Mouse (Mus musculus) MEL (cell line): ENCODE measurements around the gene Sorbs1. TPM values are rescaled to one million over a fixed set of nuclear protein-coding genes. Genes with fewer than 3 reads are reported as not detected.

Experiments
- DNase-seq: peaks from one replicate; pipeline ENCODE4 v3.0.0; 2011; ENCODE audit warnings: low read depth, low spot score
- H3K27ac ChIP-seq: 2 replicates; pipeline ENCODE4 v1.5.1; 2012; ENCODE audit warnings: low read depth, mild to moderate bottlenecking, control low read depth, low read length, moderate library complexity; ENCODE audit not compliant: control insufficient read depth
- H3K27me3 ChIP-seq, 2 experiments: fragments of 150-350 bp in 1 of 2; sonication (generic) in 1 of 2; 2 replicates each; pipeline ENCODE4 v1.6.1; 2012; ENCODE audit warnings: low read length in 2 of 2, mild to moderate bottlenecking in 2 of 2, improper control_type of control experiment in 1 of 2, moderate library complexity in 1 of 2; ENCODE audit not compliant: insufficient read depth in 2 of 2, control insufficient read depth in 1 of 2
- H3K36me3 ChIP-seq, 2 experiments: 2 replicates each; pipeline ENCODE4 v1.6.1; 2012 to 2014; ENCODE audit warnings: low read length in 2 of 2, improper control_type of control experiment in 1 of 2, inconsistent platforms in 1 of 2, mild to moderate bottlenecking in 1 of 2; ENCODE audit not compliant: insufficient read depth in 2 of 2, control insufficient read depth in 1 of 2
- H3K4me1 ChIP-seq, 2 experiments: fragments of 150-350 bp in 1 of 2; sonication (generic) in 1 of 2; 2 replicates each; pipeline ENCODE4 v1.6.1; 2012; ENCODE audit warnings: low read length in 2 of 2, improper control_type of control experiment in 1 of 2, mild to moderate bottlenecking in 1 of 2; ENCODE audit not compliant: insufficient read depth in 2 of 2, control insufficient read depth in 1 of 2
- H3K4me3 ChIP-seq, 2 experiments: fragments of 150-350 bp in 1 of 2; sonication (generic) in 1 of 2; 2 replicates each; pipeline ENCODE4 v1.5.1; 2012; ENCODE audit warnings: low read depth in 2 of 2, low read length in 2 of 2, mild to moderate bottlenecking in 2 of 2, moderate library complexity in 2 of 2, control low read depth in 1 of 2, improper control_type of control experiment in 1 of 2; ENCODE audit not compliant: control insufficient read depth in 1 of 2, insufficient read depth in 1 of 2
- H3K79me2 ChIP-seq: 2 replicates; pipeline ENCODE4 v1.6.1; 2012; ENCODE audit warnings: mild to moderate bottlenecking, low read length, moderate library complexity; ENCODE audit not compliant: control insufficient read depth, poor library complexity, insufficient read depth
- H3K9ac ChIP-seq: 2 replicates; pipeline ENCODE4 v1.6.1; 2012; ENCODE audit warnings: low read depth, mild to moderate bottlenecking, control low read depth, low read length, moderate library complexity; ENCODE audit not compliant: control insufficient read depth, poor library complexity, severe bottlenecking
- H3K9me3 ChIP-seq: fragments of 150-350 bp; sonication (generic); replicated peaks from 2 replicates; pipeline ENCODE4 v1.6.1; 2012; ENCODE audit warnings: mild to moderate bottlenecking, low read length, improper control_type of control experiment, moderate library complexity; ENCODE audit not compliant: insufficient read depth
- BHLHE40 ChIP-seq: IDR thresholded peaks from 2 replicates; pipeline ENCODE4 v1.6.1; 2012; ENCODE audit warnings: low read depth, mild to moderate bottlenecking, inconsistent platforms, low read length, improper control_type of control experiment, borderline replicate concordance
- CHD1 ChIP-seq: IDR thresholded peaks from 2 replicates; pipeline ENCODE4 v1.6.1; 2012; ENCODE audit warnings: low read depth, mild to moderate bottlenecking, inconsistent platforms, low read length, improper control_type of control experiment
- CHD2 ChIP-seq: IDR thresholded peaks from 2 replicates; pipeline ENCODE4 v1.6.1; 2011; ENCODE audit warnings: low read length, improper control_type of control experiment
- E2F4 ChIP-seq: IDR thresholded peaks from 2 replicates; pipeline ENCODE4 v1.6.1; 2011; ENCODE audit warnings: low read depth, low read length, improper control_type of control experiment, borderline replicate concordance
- EP300 ChIP-seq, 2 experiments: IDR thresholded peaks; 2 replicates each; pipeline ENCODE4 v1.6.1; 2011; ENCODE audit warnings: improper control_type of control experiment in 2 of 2, low read length in 2 of 2, low read depth in 1 of 2, mild to moderate bottlenecking in 1 of 2
- GABPA ChIP-seq: IDR thresholded peaks from 2 replicates; pipeline ENCODE4 v1.6.1; 2012; ENCODE audit warnings: low read depth, mild to moderate bottlenecking, inconsistent platforms, low read length, improper control_type of control experiment, moderate library complexity
- GATA1 ChIP-seq: IDR thresholded peaks from 2 replicates; pipeline ENCODE4 v1.6.1; 2011; ENCODE audit warnings: low read depth, low read length, improper control_type of control experiment
- JUND ChIP-seq: IDR thresholded peaks from 2 replicates; pipeline ENCODE4 v1.6.1; 2011; ENCODE audit warnings: low read depth, mild to moderate bottlenecking, improper control_type of control experiment, low read length
- KAT2A ChIP-seq: conservative IDR thresholded peaks from 2 replicates; pipeline ENCODE4 v1.6.1; 2012; ENCODE audit warnings: low read depth, low read length, improper control_type of control experiment, inconsistent platforms
- MAFK ChIP-seq: IDR thresholded peaks from 2 replicates; pipeline ENCODE4 v1.6.1; 2011; ENCODE audit warnings: low read depth, mild to moderate bottlenecking, low read length, improper control_type of control experiment, borderline replicate concordance
- MAX ChIP-seq: IDR thresholded peaks from 2 replicates; pipeline ENCODE4 v1.6.1; 2011; ENCODE audit warnings: low read length, improper control_type of control experiment
- MAZ ChIP-seq: IDR thresholded peaks from 2 replicates; pipeline ENCODE4 v1.6.1; 2012; ENCODE audit warnings: low read depth, mild to moderate bottlenecking, inconsistent platforms, low read length, improper control_type of control experiment
- MXI1 ChIP-seq: IDR thresholded peaks from 2 replicates; pipeline ENCODE4 v1.6.1; 2011; ENCODE audit warnings: mild to moderate bottlenecking, low read depth, low read length, improper control_type of control experiment
- MYC ChIP-seq: IDR thresholded peaks from 2 replicates; pipeline ENCODE4 v1.6.1; 2011; ENCODE audit warnings: low read depth, mild to moderate bottlenecking, low read length, improper control_type of control experiment, moderate library complexity
- NELFE ChIP-seq: IDR thresholded peaks from 2 replicates; pipeline ENCODE4 v1.6.1; 2011; ENCODE audit warnings: low read depth, low read length, improper control_type of control experiment
- NRF1 ChIP-seq: IDR thresholded peaks from 2 replicates; pipeline ENCODE4 v1.6.1; 2014; ENCODE audit warnings: low read depth, mild to moderate bottlenecking, inconsistent platforms, low read length, improper control_type of control experiment, moderate library complexity; ENCODE audit not compliant: poor library complexity, insufficient read depth, severe bottlenecking
- POLR2A ChIP-seq, 2 experiments: IDR thresholded peaks; 2 replicates each; pipeline ENCODE4 v1.6.1; 2011 to 2012; ENCODE audit warnings: low read length in 2 of 2, mild to moderate bottlenecking in 2 of 2, control low read depth in 1 of 2, improper control_type of control experiment in 1 of 2, low read depth in 1 of 2, moderate library complexity in 1 of 2; ENCODE audit not compliant: control insufficient read depth in 1 of 2, insufficient read depth in 1 of 2, poor library complexity in 1 of 2
- TAL1 ChIP-seq: IDR thresholded peaks from 2 replicates; pipeline ENCODE4 v1.6.1; 2012; ENCODE audit warnings: mild to moderate bottlenecking, inconsistent platforms, low read length, moderate library complexity, mixed read lengths
- UBTF ChIP-seq: IDR thresholded peaks from 2 replicates; pipeline ENCODE4 v1.6.1; 2012; ENCODE audit warnings: low read depth, mild to moderate bottlenecking, inconsistent platforms, low read length, improper control_type of control experiment, moderate library complexity, borderline replicate concordance; ENCODE audit not compliant: insufficient read depth
- USF1 ChIP-seq: IDR thresholded peaks from 2 replicates; pipeline ENCODE4 v1.6.1; 2014; ENCODE audit warnings: low read depth, mild to moderate bottlenecking, inconsistent platforms, low read length, improper control_type of control experiment, moderate library complexity
- USF2 ChIP-seq, 2 experiments: IDR thresholded peaks; 2 replicates each; pipeline ENCODE4 v1.6.1; 2011 to 2012; ENCODE audit warnings: improper control_type of control experiment in 2 of 2, low read length in 2 of 2, borderline replicate concordance in 1 of 2, inconsistent platforms in 1 of 2, low read depth in 1 of 2, mild to moderate bottlenecking in 1 of 2; ENCODE audit not compliant: insufficient read depth in 1 of 2
- ZC3H11A ChIP-seq: IDR thresholded peaks from 2 replicates; pipeline ENCODE4 v1.6.1; 2012; ENCODE audit warnings: low read depth, mild to moderate bottlenecking, inconsistent platforms, low read length, improper control_type of control experiment
- ZKSCAN1 ChIP-seq: IDR thresholded peaks from 2 replicates; pipeline ENCODE4 v1.6.1; 2012; ENCODE audit warnings: low read depth, mild to moderate bottlenecking, inconsistent platforms, low read length, improper control_type of control experiment, moderate library complexity
- ZNF384 ChIP-seq: IDR thresholded peaks from 2 replicates; pipeline ENCODE4 v1.6.1; 2012; ENCODE audit warnings: low read depth, mild to moderate bottlenecking, inconsistent platforms, low read length, improper control_type of control experiment
- polyA plus RNA-seq, 2 experiments: library from polyadenylated mRNA; stranded (reverse) in 1 of 2; unstranded in 1 of 2; fragments of >175 nt in 1 of 2; fragments of >200 nt in 1 of 2; gene quantifications; 2 replicates each; pipeline versions ENCODE4 v1.2.1 to v1.2.4; 2012; ENCODE audit warnings: low replicate concordance in 2 of 2, low read depth in 1 of 2; ENCODE audit not compliant: insufficient read length in 2 of 2, insufficient read depth in 1 of 2, missing spikeins in 1 of 2
- total RNA-seq: library from RNA; depleted of rRNA; stranded (reverse); fragments of 300-350 nt; gene quantifications from 2 replicates; pipeline ENCODE4 v1.2.3, GENCODE M21; 2012

Sorbs1 gene
- total and polyA plus RNA-seq, 3 experiments, result 1.3 to 5.3 TPM; not detected in 1

DNA sequence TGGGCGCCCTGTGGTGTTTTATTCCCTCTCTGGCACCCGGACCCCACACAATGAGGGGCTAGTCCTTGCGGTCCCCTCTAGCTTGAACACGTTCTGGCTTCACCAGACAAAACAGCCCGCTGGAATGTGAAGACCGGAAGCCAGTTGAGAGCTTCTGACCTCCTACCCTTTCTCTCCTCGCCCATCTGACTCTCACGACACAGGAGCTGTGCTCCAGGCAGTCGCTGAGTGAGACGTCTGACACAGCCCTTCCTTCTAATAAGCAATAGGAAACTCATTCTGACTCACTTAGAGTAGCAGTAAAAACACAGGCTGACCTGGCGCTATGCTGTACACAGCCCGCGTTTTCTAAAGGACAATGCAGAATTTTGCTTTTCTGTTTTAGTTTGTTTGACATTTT lies 259.8 kb downstream of the Sorbs1 start:
- Histone ChIP-seq H3K79me2 (no peaks in the 10 kb centered on the region), H3K9me3 (no peaks in the 10 kb centered on the region), H3K27me3 (no peaks in the 10 kb centered on the region), H3K4me1 (no peaks in the 10 kb centered on the region), H3K9ac (no peak overlapping the region), H3K27ac (no peak overlapping the region), H3K36me3 (no peaks in the 10 kb centered on the region), H3K4me3 (no peak overlapping the region)
- TF ChIP-seq USF2 (IDR thresholded peaks at IDR 0.05; ENCODE audit: borderline replicate concordance in 1 of 2, insufficient read depth in 1 of 2, low read depth in 1 of 2, low read length in 2 of 2), result no peak
- DNase-seq, result no peak

DNA sequence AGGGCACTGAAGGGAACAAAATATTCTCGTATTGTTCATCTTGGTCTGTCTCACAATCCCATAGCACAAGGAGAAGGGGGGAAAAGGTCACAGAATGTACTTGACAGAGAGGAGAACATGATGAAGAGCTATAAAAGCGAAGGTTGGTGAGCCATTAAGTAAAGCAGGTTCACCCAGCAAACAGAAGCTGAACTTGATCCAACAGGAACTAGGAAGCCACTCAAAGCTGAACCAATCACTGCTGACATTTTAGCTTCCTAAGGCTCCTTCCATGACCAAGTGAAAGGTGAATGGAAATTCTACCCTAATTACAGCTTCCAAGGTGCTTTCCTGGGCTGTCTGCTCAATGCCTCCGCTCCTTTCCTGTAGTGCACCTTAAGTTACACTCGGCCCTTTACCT lies 262.5 kb downstream of the Sorbs1 start:
- no peak overlapping the region for H3K27ac ChIP-seq
- DNase-seq, result no peak
- TF ChIP-seq UBTF (no peak), CHD2 (no peak), JUND (no peak), CHD1 (no peak), NRF1 (no peak), USF1 (no peak), GATA1 (no peak), POLR2A (IDR thresholded peaks at IDR 0.05; ENCODE audit: control insufficient read depth in 1 of 2, insufficient read depth in 1 of 2, low read depth in 1 of 2, low read length in 2 of 2, poor library complexity in 1 of 2) (no peak), ZC3H11A (no peak), BHLHE40 (no peak), ZNF384 (no peak)
- TF ChIP-seq, all 39 proteins: peak for 0
- Histone ChIP-seq H3K27me3 (no peaks in the 10 kb centered on the region), H3K9me3 (no peaks in the 10 kb centered on the region), H3K79me2 (no peaks in the 10 kb centered on the region), H3K9ac (no peak overlapping the region), H3K36me3 (no peaks in the 10 kb centered on the region), H3K4me1 (no peaks in the 10 kb centered on the region), H3K4me3 (no peak overlapping the region)

DNA sequence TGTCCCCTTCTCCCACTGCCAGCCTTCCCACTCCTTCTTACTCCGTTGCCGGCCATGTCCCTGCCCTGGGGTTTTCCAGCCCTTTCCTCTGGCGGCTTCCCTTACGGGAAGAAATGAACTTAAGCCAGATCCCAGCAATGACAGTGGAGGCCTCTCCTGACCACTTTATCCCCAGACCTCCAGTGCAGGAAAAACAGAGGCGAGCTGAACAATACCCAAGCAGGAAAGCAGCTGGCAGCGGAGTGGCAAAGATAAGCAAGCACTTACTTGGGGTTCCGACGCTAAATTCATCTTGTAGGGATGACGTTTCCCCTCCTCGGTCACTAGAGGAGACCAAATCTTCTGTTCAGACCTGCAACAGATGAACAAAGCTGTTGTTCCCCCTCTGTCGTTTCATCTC lies 264.2 kb downstream of the Sorbs1 start:
- no peak for DNase-seq
- Histone ChIP-seq H3K4me3 (no peak overlapping the region), H3K79me2 (no peaks in the 10 kb centered on the region), H3K9me3 (no peaks in the 10 kb centered on the region), H3K27me3 (no peaks in the 10 kb centered on the region), H3K4me1 (no peaks in the 10 kb centered on the region), H3K9ac (no peak overlapping the region), H3K27ac (no peak overlapping the region), H3K36me3 (no peaks in the 10 kb centered on the region)
- TF ChIP-seq ZKSCAN1 (no peak), MAZ (no peak), TAL1 (no peak), GABPA (no peak), E2F4 (no peak), ZNF384 (no peak), UBTF (no peak), NRF1 (no peak), MAX (no peak), KAT2A (no peak), MXI1 (no peak), CHD2 (no peak), EP300 (IDR thresholded peaks at IDR 0.05; ENCODE audit: low read depth in 1 of 2, low read length in 2 of 2) (no peak), MAFK (no peak), MYC (no peak), NELFE (no peak)
